Mouse (Mus musculus) heart, postnatal 0 days (tissue): ENCODE measurements at regions not wholly inside any gene's neighbourhood (a gene's known extent, or its start where the extent isn't known, plus 50 kb on each side); places are given as distances from the start of the nearest gene placed in this dataset.

Experiments used
- CTCF ChIP-seq: IDR thresholded peaks from 2 replicates; pipeline ENCODE4 v1.5.1; 2016; ENCODE audit warnings: antibody characterized with exemption, control low read depth, low read depth
- EP300 ChIP-seq: IDR thresholded peaks from 2 replicates; pipeline ENCODE4 v1.6.1; 2016; ENCODE audit warnings: antibody characterized with exemption, low read depth

DNA sequence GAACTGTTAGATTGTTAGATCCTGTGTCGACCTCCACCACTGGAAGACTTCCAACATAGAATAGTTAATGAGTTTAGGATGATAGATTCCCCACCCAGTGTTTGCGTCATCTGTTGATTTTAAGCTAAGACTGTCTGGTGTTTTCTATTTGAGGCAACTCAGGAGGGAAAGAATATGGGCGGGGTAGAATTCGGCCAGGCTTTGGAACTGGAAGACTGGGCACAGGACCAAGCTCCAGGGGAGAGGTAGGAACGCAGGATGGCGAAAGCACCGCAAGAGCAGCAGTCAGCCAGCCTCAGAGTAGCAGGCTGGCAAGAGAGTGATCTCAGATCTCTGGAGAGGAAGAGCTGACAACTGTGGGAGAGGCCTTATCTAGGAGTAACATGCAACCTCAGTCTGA, 616.2 kb upstream of the Mms22l start:
- no peak for TF ChIP-seq CTCF
- TF ChIP-seq EP300: no peak
